Mouse (Mus musculus) stomach, postnatal 0 days (tissue): ENCODE results near the gene Vil1.

Experiments
- CTCF ChIP-seq: IDR thresholded peaks from 2 replicates; pipeline ENCODE4 v1.5.1; 2016; ENCODE audit warnings: antibody characterized with exemption, low read depth, mild to moderate bottlenecking, moderate library complexity
- EP300 ChIP-seq: optimal IDR thresholded peaks from 2 replicates; pipeline ENCODE3; 2016; ENCODE audit warnings: antibody characterized with exemption

DNA sequence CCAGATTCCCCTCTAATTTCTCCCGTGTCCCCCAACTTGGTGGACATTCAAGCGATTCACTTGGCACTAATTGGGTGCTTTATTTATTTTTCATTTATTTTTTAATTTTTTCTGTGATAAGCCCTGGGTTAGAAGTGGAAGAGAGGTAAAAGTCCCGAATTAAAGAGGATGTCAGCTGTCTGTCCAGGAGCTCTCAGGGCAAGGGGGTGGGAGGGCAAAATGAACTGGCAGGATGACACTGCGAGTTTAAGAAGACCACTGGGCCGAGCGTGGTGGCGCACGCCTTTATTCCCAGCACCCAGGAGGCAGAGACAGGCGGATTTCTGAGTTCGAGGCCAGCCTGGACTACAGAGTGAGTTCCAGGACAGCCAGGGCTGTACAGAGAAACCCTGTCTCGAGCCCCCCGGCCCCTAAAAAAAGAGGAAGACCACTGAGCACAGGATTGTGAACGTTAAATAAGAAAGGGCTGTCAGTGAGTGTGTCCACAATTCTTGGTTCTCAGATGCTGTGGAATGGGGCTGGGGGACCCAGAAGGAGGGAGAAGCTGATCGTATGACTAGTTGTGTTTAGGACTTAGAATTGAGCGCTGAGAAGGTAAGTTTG, 21.7 kb upstream of the Vil1 start:
- no peak for TF ChIP-seq CTCF
- no peak for TF ChIP-seq EP300
